Mouse (Mus musculus) liver, postnatal 0 days (tissue): ENCODE data around the gene Uba7. TPM values are rescaled to one million over a fixed set of nuclear protein-coding genes. Genes with fewer than 3 reads are reported as not detected.
A peak's percentile ranks its signal among the peaks of the same experiment; 100 is the strongest.
"Not testable (repeated sequence)": the region's sequence is repeated elsewhere in the genome, so short reads cannot be mapped to it uniquely, and the experiment has no call there.

Experiments used
- ATAC-seq: fragments of 200-750 bp; cut with Nextera tagmentation; 2 replicates; pipeline ENCODE4 v1.8.0; 2017; ENCODE audit warnings: mild to moderate bottlenecking, moderate library complexity
- DNase-seq: peaks from one replicate; pipeline ENCODE4 v3.0.0-alpha.2; 2016
- H3K27ac ChIP-seq: fragments of 300-500 bp; sonication (generic); 2 replicates; pipeline ENCODE4 v1.5.1; 2014; ENCODE audit warnings: antibody characterized with exemption, moderate library complexity, mild to moderate bottlenecking, low read depth
- H3K27me3 ChIP-seq: fragments of 300-500 bp; sonication (generic); 2 replicates; pipeline ENCODE4 v1.6.1; 2014; ENCODE audit warnings: low read length, control low read depth, mixed read lengths; ENCODE audit not compliant: insufficient read depth
- H3K36me3 ChIP-seq: fragments of 300-500 bp; sonication (generic); replicated peaks from 2 replicates; pipeline ENCODE4 v1.6.1; 2014; ENCODE audit warnings: mild to moderate bottlenecking, control low read depth, low read length, moderate library complexity, mixed read lengths; ENCODE audit not compliant: insufficient read depth
- H3K4me1 ChIP-seq: fragments of 300-500 bp; sonication (generic); 2 replicates; pipeline ENCODE4 v1.6.1; 2014; ENCODE audit warnings: antibody characterized with exemption, mild to moderate bottlenecking, control low read depth; ENCODE audit not compliant: insufficient read depth
- H3K4me2 ChIP-seq: fragments of 300-500 bp; sonication (generic); 2 replicates; pipeline ENCODE4 v1.6.1; 2014; ENCODE audit warnings: low read depth, mild to moderate bottlenecking, low read length, moderate library complexity, mixed read lengths
- H3K4me3 ChIP-seq: fragments of 300-500 bp; sonication (generic); 2 replicates; pipeline ENCODE4 v1.5.1; 2014; ENCODE audit warnings: low read depth, low read length
- H3K9ac ChIP-seq: fragments of 300-500 bp; sonication (generic); replicated peaks from 2 replicates; pipeline ENCODE4 v1.6.1; 2014; ENCODE audit warnings: mild to moderate bottlenecking, moderate library complexity
- H3K9me3 ChIP-seq: fragments of 300-500 bp; sonication (generic); 2 replicates; pipeline ENCODE4 v1.6.1; 2016; ENCODE audit warnings: mild to moderate bottlenecking, control low read depth, low read length, mixed read lengths
- CTCF ChIP-seq: sonication (generic); IDR thresholded peaks from 2 replicates; pipeline ENCODE4 v1.5.1; 2016; ENCODE audit warnings: antibody characterized with exemption, low read depth
- EP300 ChIP-seq: IDR thresholded peaks from 2 replicates; pipeline ENCODE4 v1.6.1; 2016; ENCODE audit warnings: antibody characterized with exemption, low read depth, mild to moderate bottlenecking
- WGBS: fragments of 180-500 bp; shearing (Covaris S2); extraction: QIAGEN DNeasy Blood & Tissue Kit; methylation state at CpG from one replicate; pipeline ENCODE4 v1.1.7; 2014; ENCODE audit not compliant: insufficient replicate concordance; 5-methylcytosine and 5-hydroxymethylcytosine counted together
- polyA plus RNA-seq: library from polyadenylated mRNA; unstranded; fragments of >200 nt; fragmentation: Nextera tagmentation; extraction: Ambion mirVana; gene quantifications from 2 replicates; pipeline ENCODE4 v1.2.1, GENCODE M21; 2015

Gene Uba7
- polyA plus RNA-seq, 1 experiment from 2014 or later = 33.2 TPM

DNA sequence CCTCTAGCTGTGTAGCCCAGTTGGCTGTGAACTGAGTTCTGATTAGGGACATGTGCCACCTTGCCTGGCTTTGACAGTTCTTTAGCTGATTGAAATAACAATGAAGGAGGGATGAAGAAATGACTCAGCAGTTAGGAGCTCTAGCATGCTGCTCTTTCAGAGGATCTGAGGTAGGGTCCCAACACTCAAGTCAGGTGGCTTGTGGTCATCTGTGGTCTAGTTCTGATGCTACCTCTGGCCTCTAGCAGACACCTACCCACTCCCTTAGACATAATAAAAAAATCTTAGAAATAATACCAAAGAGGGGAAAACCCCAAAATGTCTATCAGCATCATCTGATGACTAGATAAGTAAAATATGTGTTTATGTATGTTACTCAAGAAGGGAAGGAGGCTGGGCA is 35.1 kb downstream of the Uba7 start:
- Histone ChIP-seq H3K9ac (no peak overlapping the region), H3K4me2 (no peak overlapping the region), H3K4me3 (no peak overlapping the region), H3K27ac (no peak overlapping the region), H3K4me1 (peaks cover 7% of the 10 kb centered on the region), H3K36me3 (peaks cover 23% of the 10 kb centered on the region), H3K27me3 (no peaks in the 10 kb centered on the region), H3K9me3 (no peaks in the 10 kb centered on the region)
- ATAC-seq = no peak
- no peak for DNase-seq
- TF ChIP-seq EP300 = no peak
- TF ChIP-seq CTCF = no peak

DNA sequence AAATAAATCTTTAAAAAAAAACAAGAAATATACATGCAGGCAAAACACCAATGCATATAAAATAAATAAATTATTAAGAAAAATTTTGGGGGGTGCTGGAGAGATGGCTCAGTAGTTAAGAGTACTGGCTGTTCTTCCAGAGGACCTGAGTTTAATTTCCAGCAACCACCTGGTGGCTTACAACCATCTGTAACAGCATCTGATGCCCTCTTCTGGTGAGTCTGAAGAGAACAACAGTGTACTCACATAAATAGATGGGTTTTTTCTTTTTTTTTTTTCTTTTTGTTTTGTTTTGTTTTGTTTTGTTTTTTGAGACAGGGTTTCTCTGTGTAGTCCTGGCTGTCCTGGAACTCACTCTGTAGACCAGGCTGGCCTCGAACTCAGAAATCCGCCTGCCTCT is 38.3 kb downstream of the Uba7 start:
- peak; percentile 28; the same call in 1 of the 2 replicates for TF ChIP-seq CTCF
- not testable (repeated sequence) for H3K9me3 ChIP-seq, H3K9ac ChIP-seq, H3K4me2 ChIP-seq, ATAC-seq, H3K27ac ChIP-seq, H3K4me3 ChIP-seq, H3K4me1 ChIP-seq, DNase-seq, H3K27me3 ChIP-seq
- WGBS = 87% methylated on average over 2 of the region's 2 CpGs
- peaks cover 26% of the 10 kb centered on the region for H3K36me3 ChIP-seq

DNA sequence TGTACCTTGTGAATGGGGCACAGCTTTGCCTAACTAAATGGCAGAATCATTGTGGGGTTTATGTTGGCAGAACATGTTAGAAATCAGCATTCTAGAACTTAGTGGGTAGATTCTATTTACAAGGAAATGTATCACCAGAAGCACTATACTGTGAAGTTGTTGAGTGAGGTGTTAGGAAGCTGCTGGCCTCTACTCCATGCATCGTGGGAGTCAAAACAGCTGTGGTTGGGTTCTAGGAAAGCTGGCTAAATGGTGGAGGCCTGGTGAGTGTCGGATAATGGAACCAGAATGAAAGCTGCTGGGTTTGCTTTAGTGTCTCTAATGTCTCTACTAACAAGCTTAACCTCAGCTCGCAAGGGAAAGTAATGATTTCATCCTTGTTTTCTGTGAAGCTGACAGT is 41.8 kb downstream of the Uba7 start:
- no peak overlapping the region for H3K9ac ChIP-seq
- ATAC-seq (no peak), DNase-seq (no peak)
- TF ChIP-seq CTCF (no peak), EP300 (no peak)
- H3K36me3 ChIP-seq = peaks cover 24% of the 10 kb centered on the region
- H3K9me3 ChIP-seq = no peaks in the 10 kb centered on the region
- 89% methylated on average over 3 of the region's 3 CpGs for WGBS
- no peaks in the 10 kb centered on the region for H3K27me3 ChIP-seq
- H3K4me1 ChIP-seq = peaks cover 10% of the 10 kb centered on the region
- H3K4me3 ChIP-seq = no peak overlapping the region
- H3K4me2 ChIP-seq = no peak overlapping the region
- no peak overlapping the region for H3K27ac ChIP-seq

DNA sequence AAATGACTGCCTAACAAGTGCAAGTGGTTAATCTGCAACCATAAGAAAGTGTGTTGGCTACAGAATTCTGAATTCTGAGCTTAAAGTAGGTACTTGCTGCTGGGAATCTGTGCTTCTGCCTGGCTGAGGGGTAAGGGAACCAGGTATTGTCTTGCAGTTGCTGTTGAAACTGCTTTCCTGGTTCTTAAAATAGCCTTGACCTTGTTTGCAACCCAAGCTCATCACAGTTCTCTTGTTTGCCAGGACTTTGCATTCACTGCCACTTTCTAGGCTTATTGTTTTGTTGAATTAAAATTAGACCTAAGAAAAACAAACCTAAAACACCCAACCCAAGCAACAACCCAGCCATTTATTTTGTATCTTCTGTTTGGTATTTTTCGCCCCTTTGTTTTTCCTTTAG is 45.4 kb downstream of the Uba7 start:
- Histone ChIP-seq H3K9ac (no peak overlapping the region), H3K4me2 (no peak overlapping the region), H3K27ac (no peak overlapping the region), H3K27me3 (no peaks in the 10 kb centered on the region), H3K36me3 (peaks cover 30% of the 10 kb centered on the region), H3K9me3 (no peaks in the 10 kb centered on the region), H3K4me3 (no peak overlapping the region), H3K4me1 (peaks cover 11% of the 10 kb centered on the region)
- DNase-seq = no peak
- 88% methylated on average over 1 of the region's 1 CpGs for WGBS
- ATAC-seq = no peak
- TF ChIP-seq EP300 = no peak
- TF ChIP-seq CTCF = no peak

DNA sequence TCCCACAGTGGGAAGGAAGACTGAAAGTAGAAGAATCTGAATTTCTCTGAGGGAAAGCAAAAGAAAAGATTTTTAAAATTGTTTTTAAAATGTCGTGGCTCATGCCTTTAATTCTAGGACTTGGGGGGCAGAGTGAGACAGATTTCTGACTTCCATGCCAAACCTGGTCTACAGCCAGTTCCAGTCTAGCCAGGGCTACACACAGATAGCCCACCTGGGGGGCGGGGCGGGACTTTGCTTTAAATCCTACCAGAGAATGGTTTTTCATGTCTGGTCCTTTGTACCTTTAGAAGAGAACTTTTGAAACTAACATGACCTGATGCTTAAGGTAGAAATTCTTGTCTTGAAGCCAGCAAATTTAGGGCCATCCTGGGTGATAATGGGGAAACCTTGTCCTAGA is 47.9 kb downstream of the Uba7 start:
- no peak overlapping the region for H3K4me2 ChIP-seq
- 85% methylated on average over 3 of the region's 3 CpGs for WGBS
- no peaks in the 10 kb centered on the region for H3K9me3 ChIP-seq
- H3K27ac ChIP-seq = no peak overlapping the region
- no peak overlapping the region for H3K9ac ChIP-seq
- TF ChIP-seq CTCF (no peak), EP300 (no peak)
- DNase-seq (no peak), ATAC-seq (no peak)
- no peak overlapping the region for H3K4me3 ChIP-seq
- peaks cover 11% of the 10 kb centered on the region for H3K4me1 ChIP-seq
- no peaks in the 10 kb centered on the region for H3K27me3 ChIP-seq
- H3K36me3 ChIP-seq = peaks cover 38% of the 10 kb centered on the region

DNA sequence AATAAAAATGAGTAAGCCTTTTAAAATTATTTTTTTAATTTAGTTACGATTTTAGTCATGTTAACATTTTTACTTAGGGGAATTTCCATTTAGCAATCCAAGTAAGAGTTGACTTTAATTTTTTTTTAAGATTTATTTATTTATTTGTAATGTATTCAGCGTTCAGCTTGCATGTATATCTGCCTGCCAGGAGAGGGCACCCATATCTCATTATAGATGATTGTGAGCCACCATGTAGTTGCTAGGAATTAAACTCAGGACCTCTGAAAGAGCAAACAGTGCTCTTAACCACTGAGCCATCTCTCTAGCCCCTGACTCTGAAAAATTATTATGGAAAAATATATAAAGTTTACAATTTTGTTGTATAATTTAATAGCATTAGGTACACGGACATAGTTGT is 51.3 kb downstream of the Uba7 start:
- no peak overlapping the region for H3K4me2 ChIP-seq
- H3K4me3 ChIP-seq = no peak overlapping the region
- no peaks in the 10 kb centered on the region for H3K9me3 ChIP-seq
- TF ChIP-seq EP300 (no peak), CTCF (peak; percentile 32; the same call in 1 of the 2 replicates)
- ATAC-seq (no peak), DNase-seq (no peak)
- no peak overlapping the region for H3K27ac ChIP-seq
- no peaks in the 10 kb centered on the region for H3K27me3 ChIP-seq
- H3K9ac ChIP-seq = no peak overlapping the region
- WGBS = 87% methylated on average over 3 of the region's 3 CpGs
- peaks cover 55% of the 10 kb centered on the region for H3K36me3 ChIP-seq
- peaks cover 4% of the 10 kb centered on the region for H3K4me1 ChIP-seq

DNA sequence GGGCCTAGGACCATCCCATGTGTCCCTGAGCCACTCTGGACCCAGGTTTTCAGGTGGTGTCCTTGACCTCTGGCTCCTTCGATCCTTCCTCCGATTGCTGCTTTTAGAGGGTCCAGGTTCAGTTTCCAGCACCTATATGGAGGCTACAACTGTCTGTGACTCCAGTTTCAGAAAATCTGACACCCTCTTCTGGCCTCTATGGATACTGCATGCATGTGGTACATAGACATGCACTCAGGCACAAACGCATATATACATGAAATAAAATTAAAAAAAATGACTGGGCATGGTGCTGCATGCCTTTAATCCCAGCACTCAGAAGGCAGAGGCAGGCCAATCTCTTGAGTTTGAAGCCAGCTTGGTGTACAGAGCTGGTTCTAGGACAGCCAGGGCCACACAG is 52.6 kb downstream of the Uba7 start:
- ATAC-seq = no peak
- no peak for DNase-seq
- no peaks in the 10 kb centered on the region for H3K9me3 ChIP-seq
- peak; percentile 21; the same call in 1 of the 2 replicates for TF ChIP-seq CTCF
- no peak for TF ChIP-seq EP300
- no peaks in the 10 kb centered on the region for H3K27me3 ChIP-seq
- no peak overlapping the region for H3K4me2 ChIP-seq
- H3K4me3 ChIP-seq = no peak overlapping the region
- H3K36me3 ChIP-seq = peaks cover 65% of the 10 kb centered on the region
- no peaks in the 10 kb centered on the region for H3K4me1 ChIP-seq
- 99% methylated on average over 3 of the region's 3 CpGs for WGBS
- H3K9ac ChIP-seq = no peak overlapping the region
- H3K27ac ChIP-seq = no peak overlapping the region
